Mouse (Mus musculus) small intestine, adult 2 months (tissue): Measurements from ENCODE around the gene Abtb2.

ENCODE experiments used
- CTCF ChIP-seq: fragments of 200-500 bp; IDR thresholded peaks from 2 replicates; pipeline ENCODE4 v1.5.1; 2012; ENCODE audit warnings: low read depth, mild to moderate bottlenecking, control low read depth, inconsistent platforms, low read length, moderate library complexity, mixed read lengths; ENCODE audit not compliant: insufficient replicate concordance, insufficient read length; ENCODE audit errors: extremely low read depth
- POLR2A ChIP-seq: fragments of 200-500 bp; IDR thresholded peaks from 2 replicates; pipeline ENCODE4 v1.6.1; 2012; ENCODE audit warnings: low read depth, mild to moderate bottlenecking, control low read depth, inconsistent platforms, low read length, moderate library complexity

DNA sequence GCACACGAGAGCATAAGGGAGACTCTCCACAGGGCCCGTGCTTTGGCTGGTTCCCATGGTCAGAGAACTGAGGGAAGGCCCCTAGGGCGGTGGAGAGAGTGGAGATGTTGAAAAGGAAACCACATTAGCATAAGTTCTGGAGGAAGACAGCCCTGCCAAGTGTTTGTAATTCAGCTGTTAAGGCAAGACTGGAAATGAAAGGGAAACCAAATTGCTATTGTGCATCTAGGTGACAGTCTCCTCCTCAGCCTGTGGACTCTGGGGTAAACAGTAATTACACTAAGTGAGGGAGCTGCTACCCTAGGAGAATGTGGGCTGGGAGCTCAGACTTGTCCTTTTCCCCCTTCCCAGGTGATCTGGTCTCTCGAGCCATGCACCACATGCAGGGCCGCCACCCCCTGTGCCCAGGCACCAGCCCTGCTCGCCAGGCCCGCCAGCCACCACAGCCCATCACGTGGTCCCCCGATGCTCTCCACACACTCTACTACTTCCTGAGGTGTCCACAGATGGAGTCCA, 116.9 kb downstream of the Abtb2 start:
- TF ChIP-seq POLR2A (no peak), CTCF (no peak)
